Mouse (Mus musculus) bone marrow, adult 2 months (tissue): ENCODE measurements around the gene Pabpn1l. TPM values are rescaled to one million over a fixed set of nuclear protein-coding genes. Genes with fewer than 3 reads are reported as not detected.

Experiments used
- H3K27ac ChIP-seq: fragments of 200-500 bp; 2 replicates; pipeline ENCODE4 v1.5.1; 2012; ENCODE audit warnings: low read depth, mild to moderate bottlenecking, control low read depth, inconsistent platforms, low read length; ENCODE audit not compliant: control insufficient read depth, poor library complexity, insufficient read depth
- H3K4me1 ChIP-seq: fragments of 200-500 bp; 2 replicates; pipeline ENCODE4 v1.6.1; 2011; ENCODE audit warnings: low read length; ENCODE audit not compliant: control insufficient read depth, insufficient read depth
- H3K4me3 ChIP-seq: fragments of 200-500 bp; replicated peaks from 2 replicates; pipeline ENCODE3; 2011; ENCODE audit warnings: mild to moderate bottlenecking, low read depth, low read length, control low read depth; ENCODE audit not compliant: control insufficient read depth
- CTCF ChIP-seq: fragments of 200-500 bp; IDR thresholded peaks from 2 replicates; pipeline ENCODE4 v1.5.1; 2011; ENCODE audit warnings: low read length, control low read depth; ENCODE audit not compliant: control insufficient read depth, insufficient read depth
- POLR2A ChIP-seq: fragments of 200-500 bp; IDR thresholded peaks from 2 replicates; pipeline ENCODE4 v1.6.1; 2011; ENCODE audit warnings: low read depth, mild to moderate bottlenecking, control low read depth, low read length, borderline replicate concordance; ENCODE audit not compliant: control insufficient read depth
- WGBS: fragments of 180-500 bp; shearing (Covaris S2); methylation state at CpG from one replicate; pipeline ENCODE4 v1.1.7; 2018; 5-methylcytosine and 5-hydroxymethylcytosine counted together
- polyA plus RNA-seq: library from polyadenylated mRNA; stranded (reverse); fragments of >200 nt; gene quantifications from 2 replicates; pipeline ENCODE4 v1.2.4, GENCODE M21; 2011; ENCODE audit warnings: low replicate concordance; ENCODE audit not compliant: missing spikeins, insufficient read depth, insufficient read length

Pabpn1l gene
- polyA plus RNA-seq, 1 experiment = not detected

GRCm38 (mm10) chr8:122665667-122666316 is 43.3 kb upstream of the Pabpn1l start:
- 11% methylated on average over 14 of the region's 14 CpGs for WGBS
- TF ChIP-seq CTCF (no peak), POLR2A (no peak)
- Histone ChIP-seq H3K4me1 (peaks cover 17% of the 10 kb centered on the region), H3K4me3 (no peak overlapping the region), H3K27ac (peak overlapping the region; percentile 36)

DNA sequence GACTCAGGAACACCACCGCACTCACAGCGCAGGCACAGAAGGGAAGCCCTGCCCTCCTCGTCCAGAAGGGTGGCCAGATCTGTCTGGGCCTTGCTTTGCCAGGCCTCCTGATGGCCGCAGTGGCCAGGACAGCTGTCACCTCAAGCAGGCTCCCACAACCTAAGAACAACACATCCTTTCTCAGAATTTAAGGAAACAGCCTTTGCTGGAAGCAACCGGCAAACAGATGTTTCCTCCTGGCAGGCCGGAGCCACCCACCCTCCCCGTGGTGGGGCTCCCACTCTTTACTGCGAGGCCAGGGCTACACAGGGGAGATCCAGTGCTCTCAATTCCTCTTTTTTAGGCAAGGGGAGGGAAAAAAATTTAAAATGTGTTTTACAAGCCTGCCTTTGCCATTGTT is 42.7 kb upstream of the Pabpn1l start:
- Histone ChIP-seq H3K4me1 (peaks cover 17% of the 10 kb centered on the region), H3K4me3 (no peak overlapping the region), H3K27ac (peak overlapping the region; percentile 1; the same call in 1 of the 2 replicates)
- TF ChIP-seq CTCF = no peak
- no peak for TF ChIP-seq POLR2A
- 21% methylated on average over 8 of the region's 8 CpGs for WGBS

DNA sequence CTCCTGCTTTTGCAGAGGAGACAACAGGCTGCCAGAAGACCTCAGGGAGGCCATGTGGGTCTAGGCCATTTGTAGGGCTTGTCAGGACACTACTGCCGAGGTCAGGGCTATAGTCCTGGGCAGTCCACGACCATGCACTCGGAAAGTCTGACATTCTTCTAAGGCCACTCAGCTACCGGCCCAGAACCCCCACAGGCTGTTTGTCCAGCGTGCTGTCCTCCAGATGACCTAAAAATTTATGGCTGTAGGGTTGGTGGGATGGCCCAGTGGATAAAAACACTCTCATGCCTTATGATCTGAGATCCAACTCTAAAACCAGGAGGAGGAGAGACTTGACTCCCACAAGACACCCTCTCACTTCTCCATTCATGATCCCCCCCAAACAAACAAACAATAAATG is 41.1 kb upstream of the Pabpn1l start:
- no peak overlapping the region for H3K4me3 ChIP-seq
- no peak overlapping the region for H3K27ac ChIP-seq
- TF ChIP-seq POLR2A = no peak
- TF ChIP-seq CTCF = no peak
- 83% methylated on average over 5 of the region's 5 CpGs for WGBS
- peaks cover 17% of the 10 kb centered on the region for H3K4me1 ChIP-seq

- peaks cover 17% of the 10 kb centered on the region for H3K4me1 ChIP-seq
- no peak overlapping the region for H3K27ac ChIP-seq
- H3K4me3 ChIP-seq = no peak overlapping the region
- 29% methylated on average over 3 of the region's 3 CpGs for WGBS
- TF ChIP-seq CTCF (no peak), POLR2A (no peak)
Observed at GRCm38 (mm10) chr8:122663106-122663505, 40.6 kb upstream of the Pabpn1l start.

GRCm38 (mm10) chr8:122661894-122662293 is 39.4 kb upstream of the Pabpn1l start:
- TF ChIP-seq POLR2A (no peak), CTCF (no peak)
- Histone ChIP-seq H3K4me1 (peaks cover 11% of the 10 kb centered on the region), H3K4me3 (no peak overlapping the region), H3K27ac (no peak overlapping the region)
- 82% methylated on average over 2 of the region's 2 CpGs for WGBS

GRCm38 (mm10) chr8:122661138-122661537 is 38.6 kb upstream of the Pabpn1l start:
- Histone ChIP-seq H3K4me3 (no peak overlapping the region), H3K27ac (no peak overlapping the region), H3K4me1 (peaks cover 5% of the 10 kb centered on the region; the same call in 1 of the 2 replicates)
- WGBS = 55% methylated on average over 7 of the region's 7 CpGs
- TF ChIP-seq CTCF (no peak), POLR2A (no peak)

DNA sequence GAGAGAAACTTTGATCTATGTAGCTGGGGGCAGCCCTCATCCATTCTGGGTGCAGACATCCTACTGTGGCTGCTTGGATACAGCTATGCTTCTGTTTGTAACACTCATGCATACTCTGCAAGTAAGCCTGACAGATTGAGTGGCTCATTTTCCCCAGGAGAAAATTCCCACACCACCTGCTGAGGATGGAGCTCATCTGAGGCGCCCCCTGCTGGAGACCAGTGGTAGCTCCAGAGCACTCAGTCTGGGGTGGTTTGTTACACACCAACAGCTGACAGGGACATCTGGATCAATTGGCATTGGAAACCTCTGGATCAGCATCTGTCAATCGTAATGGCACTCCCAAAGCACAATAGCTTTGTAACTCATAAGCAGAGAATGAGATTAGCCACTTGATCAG is 37.5 kb upstream of the Pabpn1l start:
- 61% methylated on average over 2 of the region's 2 CpGs for WGBS
- peaks cover 4% of the 10 kb centered on the region; the same call in 1 of the 2 replicates for H3K4me1 ChIP-seq
- no peak overlapping the region for H3K4me3 ChIP-seq

DNA sequence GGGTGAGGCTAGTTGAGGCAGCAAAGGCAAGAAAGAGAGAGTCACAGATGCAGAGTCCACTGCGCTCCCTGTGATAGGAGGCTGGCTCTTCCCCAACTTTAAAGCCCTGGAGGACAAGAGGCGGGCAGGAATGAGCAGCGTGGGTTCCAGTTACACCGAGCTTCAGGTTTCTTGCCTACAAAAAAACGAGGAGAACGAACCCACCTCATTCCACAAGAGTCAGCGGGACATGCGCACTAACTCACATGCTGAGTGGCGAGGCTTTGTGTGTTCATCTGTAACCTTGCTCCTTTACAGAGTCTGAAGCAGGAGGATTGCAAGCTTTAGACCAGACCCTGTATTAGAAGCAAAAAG is 36.2 kb upstream of the Pabpn1l start:
- 87% methylated on average over 9 of the region's 9 CpGs for WGBS
- TF ChIP-seq CTCF (no peak), POLR2A (no peak)
- no peak overlapping the region for H3K4me3 ChIP-seq
- H3K27ac ChIP-seq = no peak overlapping the region
- H3K4me1 ChIP-seq = peaks cover 1% of the 10 kb centered on the region; the same call in 1 of the 2 replicates

More for the DNA sequence above, 37.5 kb upstream of the Pabpn1l start:
- H3K27ac ChIP-seq = no peak overlapping the region
- TF ChIP-seq POLR2A = no peak
- peak; percentile 74 for TF ChIP-seq CTCF

- Histone ChIP-seq H3K27ac (no peak overlapping the region), H3K4me3 (no peak overlapping the region), H3K4me1 (peaks cover 1% of the 10 kb centered on the region; the same call in 1 of the 2 replicates)
- WGBS = 87% methylated on average over 10 of the region's 10 CpGs
- TF ChIP-seq CTCF (no peak), POLR2A (no peak)
Observed at GRCm38 (mm10) chr8:122658149-122658806, 35.7 kb upstream of the Pabpn1l start.
